Mouse (Mus musculus): ENCODE measurements around the gene Numb. TPM values are rescaled to one million over a fixed set of nuclear protein-coding genes. Genes with fewer than 3 reads are reported as not detected.

Gene Numb
- total and polyA plus RNA-seq, 3 experiments: 8.4 to 14.6 TPM; not detected in 1

GRCm38 (mm10) chr12:83850334-83850733 is 71.4 kb downstream of the Numb start:
- no peak for DNase-seq (ENCODE audit: low read depth, low spot score)
- Histone ChIP-seq H3K27ac (ENCODE audit: control insufficient read depth, low read depth, low read length) (no peak overlapping the region), H3K4me1 (ENCODE audit: control insufficient read depth in 1 of 2, insufficient read depth in 2 of 2, low read length in 2 of 2) (no peaks in the 10 kb centered on the region; a peak in 1 of 4 replicates), H3K9me3 (replicated peaks; ENCODE audit: insufficient read depth, low read length) (no peaks in the 10 kb centered on the region), H3K9ac (ENCODE audit: control insufficient read depth, low read depth, low read length, poor library complexity, severe bottlenecking) (no peak overlapping the region), H3K27me3 (ENCODE audit: control insufficient read depth in 1 of 2, insufficient read depth in 2 of 2, low read length in 2 of 2) (no peaks in the 10 kb centered on the region), H3K4me3 (ENCODE audit: control insufficient read depth in 1 of 2, insufficient read depth in 1 of 2, low read depth in 2 of 2, low read length in 2 of 2) (no peak overlapping the region), H3K79me2 (ENCODE audit: control insufficient read depth, insufficient read depth, low read length, poor library complexity) (no peaks in the 10 kb centered on the region), H3K36me3 (ENCODE audit: control insufficient read depth in 1 of 2, insufficient read depth in 2 of 2, low read length in 2 of 2) (peaks cover 0 to 2% of the 10 kb centered on the region in 2 experiments; a peak in 2 of 4 replicates)
- TF ChIP-seq GABPA (IDR thresholded peaks at IDR 0.05; ENCODE audit: low read depth, low read length) (no peak), TCF12 (IDR thresholded peaks at IDR 0.05; ENCODE audit: low read depth, low read length) (no peak), E2F4 (IDR thresholded peaks at IDR 0.05; ENCODE audit: borderline replicate concordance, low read depth, low read length) (no peak), MEF2A (IDR thresholded peaks at IDR 0.05; ENCODE audit: extremely low read depth, insufficient replicate concordance, low read depth, low read length, poor library complexity, severe bottlenecking) (no peak), MXI1 (IDR thresholded peaks at IDR 0.05; ENCODE audit: low read depth, low read length) (no peak), EP300 (IDR thresholded peaks at IDR 0.05; ENCODE audit: low read depth in 1 of 2, low read length in 2 of 2) (no peak), SIN3A (IDR thresholded peaks at IDR 0.05; ENCODE audit: low read length) (no peak), NELFE (IDR thresholded peaks at IDR 0.05; ENCODE audit: low read depth, low read length) (no peak), CTCF (IDR thresholded peaks at IDR 0.05 in 2 of 3, conservative IDR thresholded peaks at IDR 0.05 in 1 of 3; ENCODE audit: control insufficient read depth in 1 of 3, insufficient read depth in 1 of 3, low read depth in 2 of 3, low read length in 3 of 3, poor library complexity in 1 of 3, severe bottlenecking in 1 of 3) (no peak), MAFK (IDR thresholded peaks at IDR 0.05; ENCODE audit: borderline replicate concordance, low read depth, low read length) (no peak), POLR2A (IDR thresholded peaks at IDR 0.05; ENCODE audit: control insufficient read depth in 1 of 2, insufficient read depth in 1 of 2, low read depth in 1 of 2, low read length in 2 of 2, poor library complexity in 1 of 2) (no peak), JUND (IDR thresholded peaks at IDR 0.05; ENCODE audit: low read depth, low read length) (no peak), SMC3 (IDR thresholded peaks at IDR 0.05; ENCODE audit: low read depth, low read length) (no peak), CHD1 (IDR thresholded peaks at IDR 0.05; ENCODE audit: low read depth, low read length) (no peak), TAL1 (IDR thresholded peaks at IDR 0.05; ENCODE audit: low read length) (no peak), CHD2 (IDR thresholded peaks at IDR 0.05; ENCODE audit: low read length) (no peak), ELF1 (IDR thresholded peaks at IDR 0.05; ENCODE audit: low read depth, low read length) (no peak), NRF1 (IDR thresholded peaks at IDR 0.05; ENCODE audit: insufficient read depth, low read depth, low read length, poor library complexity, severe bottlenecking) (no peak), KAT2A (conservative IDR thresholded peaks at IDR 0.05; ENCODE audit: low read depth, low read length) (no peak)

- Histone ChIP-seq H3K36me3 (ENCODE audit: control insufficient read depth in 1 of 2, insufficient read depth in 2 of 2, low read length in 2 of 2) (no peaks in the 10 kb centered on the region; a peak in 2 of 4 replicates), H3K27ac (ENCODE audit: control insufficient read depth, low read depth, low read length) (no peak overlapping the region), H3K4me1 (ENCODE audit: control insufficient read depth in 1 of 2, insufficient read depth in 2 of 2, low read length in 2 of 2) (no peaks in the 10 kb centered on the region), H3K9ac (ENCODE audit: control insufficient read depth, low read depth, low read length, poor library complexity, severe bottlenecking) (no peak overlapping the region), H3K9me3 (replicated peaks; ENCODE audit: insufficient read depth, low read length) (no peaks in the 10 kb centered on the region), H3K79me2 (ENCODE audit: control insufficient read depth, insufficient read depth, low read length, poor library complexity) (no peaks in the 10 kb centered on the region), H3K4me3 (ENCODE audit: control insufficient read depth in 1 of 2, insufficient read depth in 1 of 2, low read depth in 2 of 2, low read length in 2 of 2) (no peak overlapping the region), H3K27me3 (ENCODE audit: control insufficient read depth in 1 of 2, insufficient read depth in 2 of 2, low read length in 2 of 2) (no peaks in the 10 kb centered on the region)
- TF ChIP-seq MYC (IDR thresholded peaks at IDR 0.05; ENCODE audit: low read depth, low read length) (no peak), POLR2A (IDR thresholded peaks at IDR 0.05; ENCODE audit: control insufficient read depth in 1 of 2, insufficient read depth in 1 of 2, low read depth in 1 of 2, low read length in 2 of 2, poor library complexity in 1 of 2) (no peak), USF2 (IDR thresholded peaks at IDR 0.05; ENCODE audit: borderline replicate concordance in 1 of 2, insufficient read depth in 1 of 2, low read depth in 1 of 2, low read length in 2 of 2) (no peak), CHD2 (IDR thresholded peaks at IDR 0.05; ENCODE audit: low read length) (no peak), NELFE (IDR thresholded peaks at IDR 0.05; ENCODE audit: low read depth, low read length) (no peak), KAT2A (conservative IDR thresholded peaks at IDR 0.05; ENCODE audit: low read depth, low read length) (no peak), E2F4 (IDR thresholded peaks at IDR 0.05; ENCODE audit: borderline replicate concordance, low read depth, low read length) (no peak)
- no peak for DNase-seq (ENCODE audit: low read depth, low spot score)
Observed at GRCm38 (mm10) chr12:83848595-83849231, 73.0 kb downstream of the Numb start.

Measured in MEL (cell line).